Mouse (Mus musculus): Measurements from ENCODE around the gene Cbr4. TPM values are rescaled to one million over a fixed set of nuclear protein-coding genes. Genes with fewer than 3 reads are reported as not detected.

The Cbr4 gene
- polyA plus RNA-seq, 1 experiment: 14.8 TPM

DNA sequence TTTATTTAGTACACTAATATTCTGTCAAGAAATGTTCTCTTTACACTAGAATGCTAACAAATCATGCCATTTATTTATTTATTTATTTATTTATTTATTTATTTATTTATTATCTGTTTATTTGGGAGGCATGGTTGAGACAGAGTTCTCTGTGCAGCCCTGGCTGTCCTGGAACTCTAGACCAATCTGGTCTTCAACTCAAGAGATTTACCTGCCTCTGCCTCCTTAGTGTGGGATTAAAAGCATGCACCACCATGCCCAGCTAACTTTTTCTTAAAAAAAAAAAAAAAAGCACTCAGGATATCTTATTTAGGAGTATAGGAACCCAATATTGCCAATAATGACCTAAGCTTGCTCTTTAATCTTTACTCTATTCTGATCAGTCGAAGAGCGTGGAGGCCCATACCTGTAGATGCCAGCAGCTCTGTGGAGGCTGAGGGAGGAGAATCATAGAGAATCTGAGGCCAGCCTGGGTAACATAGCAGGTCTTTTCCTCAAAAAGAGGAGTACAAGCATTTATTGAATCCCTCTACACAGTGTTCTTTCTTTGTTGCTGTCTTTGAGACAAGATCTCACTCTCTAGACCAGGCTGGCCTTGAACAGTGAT lies 508 bp upstream of the Cbr4 start:
- Histone ChIP-seq H3ac (ENCODE audit: control insufficient read depth, insufficient read length) (peak overlapping the region; percentile 11), H3K4me2 (ENCODE audit: low read depth) (no peak overlapping the region), H3K79me2 (ENCODE audit: control insufficient read depth, insufficient read depth) (no peaks in the 10 kb centered on the region), H3K27me3 (ENCODE audit: control insufficient read depth, insufficient read depth, insufficient read length) (peaks cover 4% of the 10 kb centered on the region), H3K4me3 (peak overlapping the region; percentile 72), H3K36me3 (ENCODE audit: control insufficient read depth, insufficient read depth) (peaks cover 3% of the 10 kb centered on the region)
- TF ChIP-seq POLR2A (IDR thresholded peaks at IDR 0.05; ENCODE audit: insufficient read length, low read depth): no peak
- TF ChIP-seq MAX (IDR thresholded peaks at IDR 0.05; ENCODE audit: low read depth): no peak
- no peak for TF ChIP-seq MYOD1 (IDR thresholded peaks at IDR 0.05; ENCODE audit: control insufficient read depth in 1 of 3, insufficient read length in 2 of 3, low read depth in 2 of 3)
- no peak for TF ChIP-seq POLR2AphosphoS2 (IDR thresholded peaks at IDR 0.05; ENCODE audit: insufficient read length, low read depth)
- TF ChIP-seq E2F4 (IDR thresholded peaks at IDR 0.05; ENCODE audit: insufficient read depth): no peak
- no peak for TF ChIP-seq TCF12 (IDR thresholded peaks at IDR 0.05; ENCODE audit: insufficient read depth, poor library complexity, severe bottlenecking)
- TF ChIP-seq SRF (IDR thresholded peaks at IDR 0.05; ENCODE audit: control insufficient read depth, insufficient read length, low read depth): no peak
- no peak for TF ChIP-seq CEBPB (IDR thresholded peaks at IDR 0.05; ENCODE audit: insufficient read depth, poor library complexity, severe bottlenecking)
- no peak for TF ChIP-seq REST (IDR thresholded peaks at IDR 0.05; ENCODE audit: insufficient read depth, insufficient read length)
- no peak for TF ChIP-seq USF1 (IDR thresholded peaks at IDR 0.05; ENCODE audit: low read depth)
- no peak for TF ChIP-seq TCF3 (IDR thresholded peaks at IDR 0.05; ENCODE audit: insufficient read length, low read depth)

GRCm38 (mm10) chr8:61488631-61489030 lies 1.1 kb downstream of the Cbr4 start:
- Histone ChIP-seq H3K27me3 (ENCODE audit: control insufficient read depth, insufficient read depth, insufficient read length) (no peaks in the 10 kb centered on the region), H3K79me2 (ENCODE audit: control insufficient read depth, insufficient read depth) (no peaks in the 10 kb centered on the region), H3K36me3 (ENCODE audit: control insufficient read depth, insufficient read depth) (peaks cover 3% of the 10 kb centered on the region), H3ac (ENCODE audit: control insufficient read depth, insufficient read length) (no peak overlapping the region), H3K4me2 (ENCODE audit: low read depth) (peak overlapping the region; percentile 65), H3K4me3 (peak overlapping the region; percentile 72)
- TF ChIP-seq MAX (IDR thresholded peaks at IDR 0.05; ENCODE audit: low read depth): no peak
- TF ChIP-seq MYOG (IDR thresholded peaks at IDR 0.05; ENCODE audit: control insufficient read depth in 1 of 3, insufficient read depth in 1 of 3, insufficient read length in 2 of 3, low read depth in 2 of 3): no peak
- no peak for TF ChIP-seq TCF3 (IDR thresholded peaks at IDR 0.05; ENCODE audit: insufficient read length, low read depth)
- no peak for TF ChIP-seq MYOD1 (IDR thresholded peaks at IDR 0.05; ENCODE audit: control insufficient read depth in 1 of 3, insufficient read length in 2 of 3, low read depth in 2 of 3)
- TF ChIP-seq TCF12 (IDR thresholded peaks at IDR 0.05; ENCODE audit: insufficient read depth, poor library complexity, severe bottlenecking): no peak
- TF ChIP-seq SRF (IDR thresholded peaks at IDR 0.05; ENCODE audit: control insufficient read depth, insufficient read length, low read depth): no peak
- no peak for TF ChIP-seq REST (IDR thresholded peaks at IDR 0.05; ENCODE audit: insufficient read depth, insufficient read length)
- no peak for TF ChIP-seq E2F4 (IDR thresholded peaks at IDR 0.05; ENCODE audit: insufficient read depth)
- no peak for TF ChIP-seq USF1 (IDR thresholded peaks at IDR 0.05; ENCODE audit: low read depth)
- no peak for TF ChIP-seq POLR2AphosphoS2 (IDR thresholded peaks at IDR 0.05; ENCODE audit: insufficient read length, low read depth)
- no peak for TF ChIP-seq POLR2A (IDR thresholded peaks at IDR 0.05; ENCODE audit: insufficient read length, low read depth)
- no peak for TF ChIP-seq CEBPB (IDR thresholded peaks at IDR 0.05; ENCODE audit: insufficient read depth, poor library complexity, severe bottlenecking)

DNA sequence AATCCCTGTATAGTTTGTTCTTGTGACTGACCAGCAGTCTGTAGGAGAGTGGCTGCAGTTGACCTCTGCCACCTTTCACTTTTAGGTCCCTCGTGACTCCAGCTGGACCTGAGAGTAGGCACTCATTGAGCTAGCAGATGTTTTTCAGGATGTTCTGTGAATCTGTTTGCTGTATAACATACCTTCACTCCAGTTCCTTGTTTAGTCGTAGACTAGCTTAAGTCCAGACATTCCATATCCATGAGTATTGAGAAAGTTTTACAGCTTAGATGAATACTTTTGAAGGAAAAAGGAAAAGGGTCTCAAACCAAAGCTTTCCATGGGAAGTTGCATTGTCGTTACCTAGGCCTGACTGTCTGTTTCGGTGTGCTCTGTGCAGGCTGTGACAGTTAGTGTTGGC lies 9.6 kb downstream of the Cbr4 start:
- Histone ChIP-seq H3K4me3 (no peak overlapping the region), H3K36me3 (ENCODE audit: control insufficient read depth, insufficient read depth) (peaks cover 8% of the 10 kb centered on the region), H3ac (ENCODE audit: control insufficient read depth, insufficient read length) (no peak overlapping the region), H3K79me2 (ENCODE audit: control insufficient read depth, insufficient read depth) (no peaks in the 10 kb centered on the region), H3K27me3 (ENCODE audit: control insufficient read depth, insufficient read depth, insufficient read length) (no peaks in the 10 kb centered on the region), H3K4me2 (ENCODE audit: low read depth) (no peak overlapping the region)
- no peak for TF ChIP-seq CEBPB (IDR thresholded peaks at IDR 0.05; ENCODE audit: insufficient read depth, poor library complexity, severe bottlenecking)
- TF ChIP-seq MYOD1 (IDR thresholded peaks at IDR 0.05; ENCODE audit: control insufficient read depth in 1 of 3, insufficient read length in 2 of 3, low read depth in 2 of 3): no peak
- TF ChIP-seq TCF3 (IDR thresholded peaks at IDR 0.05; ENCODE audit: insufficient read length, low read depth): no peak
- TF ChIP-seq MYOG (IDR thresholded peaks at IDR 0.05; ENCODE audit: control insufficient read depth in 1 of 3, insufficient read depth in 1 of 3, insufficient read length in 2 of 3, low read depth in 2 of 3): no peak
- no peak for TF ChIP-seq USF1 (IDR thresholded peaks at IDR 0.05; ENCODE audit: low read depth)
- no peak for TF ChIP-seq SRF (IDR thresholded peaks at IDR 0.05; ENCODE audit: control insufficient read depth, insufficient read length, low read depth)
- TF ChIP-seq TCF12 (IDR thresholded peaks at IDR 0.05; ENCODE audit: insufficient read depth, poor library complexity, severe bottlenecking): no peak
- no peak for TF ChIP-seq MAX (IDR thresholded peaks at IDR 0.05; ENCODE audit: low read depth)
- TF ChIP-seq POLR2AphosphoS2 (IDR thresholded peaks at IDR 0.05; ENCODE audit: insufficient read length, low read depth): no peak
- no peak for TF ChIP-seq POLR2A (IDR thresholded peaks at IDR 0.05; ENCODE audit: insufficient read length, low read depth)
- no peak for TF ChIP-seq E2F4 (IDR thresholded peaks at IDR 0.05; ENCODE audit: insufficient read depth)
- TF ChIP-seq REST (IDR thresholded peaks at IDR 0.05; ENCODE audit: insufficient read depth, insufficient read length): no peak

DNA sequence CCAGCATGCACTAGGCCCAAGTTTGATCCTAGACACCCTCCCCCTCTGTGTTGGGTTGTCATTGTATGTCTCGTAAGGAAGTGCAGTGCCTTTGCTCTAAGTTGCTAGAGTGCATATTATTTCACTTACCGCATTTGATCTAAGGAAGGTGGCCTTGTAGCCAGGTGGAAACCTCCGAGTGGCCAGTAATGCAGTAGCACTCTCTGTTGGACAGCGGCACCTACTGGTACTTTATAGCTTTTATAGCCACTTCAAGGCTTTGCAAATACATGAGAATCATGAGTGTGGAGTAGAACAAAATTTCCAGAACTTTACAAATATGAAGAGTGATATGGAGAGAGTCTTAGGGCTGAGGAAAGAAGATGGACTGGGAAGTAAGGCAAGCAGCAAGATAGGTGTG lies 11.5 kb downstream of the Cbr4 start:
- Histone ChIP-seq H3ac (ENCODE audit: control insufficient read depth, insufficient read length) (no peak overlapping the region), H3K79me2 (ENCODE audit: control insufficient read depth, insufficient read depth) (no peaks in the 10 kb centered on the region), H3K4me2 (ENCODE audit: low read depth) (no peak overlapping the region), H3K36me3 (ENCODE audit: control insufficient read depth, insufficient read depth) (peaks cover 17% of the 10 kb centered on the region), H3K4me3 (no peak overlapping the region), H3K27me3 (ENCODE audit: control insufficient read depth, insufficient read depth, insufficient read length) (no peaks in the 10 kb centered on the region)
- TF ChIP-seq SRF (IDR thresholded peaks at IDR 0.05; ENCODE audit: control insufficient read depth, insufficient read length, low read depth): no peak
- TF ChIP-seq POLR2AphosphoS2 (IDR thresholded peaks at IDR 0.05; ENCODE audit: insufficient read length, low read depth): no peak
- TF ChIP-seq E2F4 (IDR thresholded peaks at IDR 0.05; ENCODE audit: insufficient read depth): no peak
- no peak for TF ChIP-seq TCF12 (IDR thresholded peaks at IDR 0.05; ENCODE audit: insufficient read depth, poor library complexity, severe bottlenecking)
- TF ChIP-seq USF1 (IDR thresholded peaks at IDR 0.05; ENCODE audit: low read depth): no peak
- TF ChIP-seq MAX (IDR thresholded peaks at IDR 0.05; ENCODE audit: low read depth): no peak
- TF ChIP-seq MYOG (IDR thresholded peaks at IDR 0.05; ENCODE audit: control insufficient read depth in 1 of 3, insufficient read depth in 1 of 3, insufficient read length in 2 of 3, low read depth in 2 of 3): no peak
- TF ChIP-seq CEBPB (IDR thresholded peaks at IDR 0.05; ENCODE audit: insufficient read depth, poor library complexity, severe bottlenecking): no peak
- TF ChIP-seq TCF3 (IDR thresholded peaks at IDR 0.05; ENCODE audit: insufficient read length, low read depth): no peak
- no peak for TF ChIP-seq MYOD1 (IDR thresholded peaks at IDR 0.05; ENCODE audit: control insufficient read depth in 1 of 3, insufficient read length in 2 of 3, low read depth in 2 of 3)
